Mouse (Mus musculus): Measurements from ENCODE around the gene Dennd1a.

Gene Dennd1a

GRCm38 (mm10) chr2:38229882-38230281, 57.3 kb downstream of the Dennd1a start:
- no peak for DNase-seq (ENCODE audit: low spot score in 2 of 2)

GRCm38 (mm10) chr2:38223759-38224158, 63.4 kb downstream of the Dennd1a start:
- DNase-seq (ENCODE audit: low spot score in 2 of 2) = no peak

GRCm38 (mm10) chr2:38221461-38221860, 65.7 kb downstream of the Dennd1a start:
- DNase-seq (ENCODE audit: low spot score in 2 of 2) = no peak

- DNase-seq (ENCODE audit: low spot score in 2 of 2) = no peak
These were observed 66.3 kb downstream of the Dennd1a start for GRCm38 (mm10) chr2:38220687-38221435.

GRCm38 (mm10) chr2:38219666-38220065, 67.5 kb downstream of the Dennd1a start:
- no peak for DNase-seq (ENCODE audit: low spot score in 2 of 2)

- DNase-seq (ENCODE audit: low spot score in 2 of 2) = no peak
These were observed 74.1 kb downstream of the Dennd1a start for GRCm38 (mm10) chr2:38213041-38213440.

GRCm38 (mm10) chr2:38211426-38211825, 75.8 kb downstream of the Dennd1a start:
- DNase-seq (ENCODE audit: low spot score in 2 of 2) = no peak

GRCm38 (mm10) chr2:38207752-38208151, 79.4 kb downstream of the Dennd1a start:
- DNase-seq (ENCODE audit: low spot score in 2 of 2) = no peak

GRCm38 (mm10) chr2:38205281-38205680, 81.9 kb downstream of the Dennd1a start:
- no peak for DNase-seq (ENCODE audit: low spot score in 2 of 2)

GRCm38 (mm10) chr2:38204696-38205095, 82.5 kb downstream of the Dennd1a start:
- DNase-seq (ENCODE audit: low spot score in 2 of 2) = no peak

- no peak for DNase-seq (ENCODE audit: low spot score in 2 of 2)
These were observed 89.1 kb downstream of the Dennd1a start for GRCm38 (mm10) chr2:38198072-38198471.

GRCm38 (mm10) chr2:38196199-38197060, 90.8 kb downstream of the Dennd1a start:
- no peak for DNase-seq (ENCODE audit: low spot score in 2 of 2)

GRCm38 (mm10) chr2:38192007-38192406, 95.2 kb downstream of the Dennd1a start:
- DNase-seq (ENCODE audit: low spot score in 2 of 2) = no peak

- no peak for DNase-seq (ENCODE audit: low spot score in 2 of 2)
These were observed 95.6 kb downstream of the Dennd1a start for GRCm38 (mm10) chr2:38191601-38192000.

GRCm38 (mm10) chr2:38186438-38186837, 100.8 kb downstream of the Dennd1a start:
- no peak for DNase-seq (ENCODE audit: low spot score in 2 of 2)

GRCm38 (mm10) chr2:38184977-38185376, 102.2 kb downstream of the Dennd1a start:
- no peak for DNase-seq (ENCODE audit: low spot score in 2 of 2)

- no peak for DNase-seq (ENCODE audit: low spot score in 2 of 2)
These were observed 103.3 kb downstream of the Dennd1a start for GRCm38 (mm10) chr2:38183881-38184280.

GRCm38 (mm10) chr2:38182283-38182682, 104.9 kb downstream of the Dennd1a start:
- DNase-seq (ENCODE audit: low spot score in 2 of 2) = no peak

GRCm38 (mm10) chr2:38177583-38177978, 109.6 kb downstream of the Dennd1a start:
- DNase-seq (ENCODE audit: low spot score in 2 of 2) = no peak

GRCm38 (mm10) chr2:38176870-38177582, 110.2 kb downstream of the Dennd1a start:
- DNase-seq (ENCODE audit: low spot score in 2 of 2) = no peak

GRCm38 (mm10) chr2:38175276-38175675, 111.9 kb downstream of the Dennd1a start:
- DNase-seq (ENCODE audit: low spot score in 2 of 2) = no peak

- no peak for DNase-seq (ENCODE audit: low spot score in 2 of 2)
These were observed 118.6 kb downstream of the Dennd1a start for GRCm38 (mm10) chr2:38168606-38169005.

Data from right cerebral cortex, adult 2 months (tissue).